Mouse (Mus musculus) limb, embryonic 12.5 days (tissue): ENCODE measurements around the gene Rnf10. TPM values are rescaled to one million over a fixed set of nuclear protein-coding genes. Genes with fewer than 3 reads are reported as not detected.

Experiments
- ATAC-seq: fragments of 200-750 bp; cut with Nextera tagmentation; 2 replicates; pipeline ENCODE4 v1.8.0; 2017; ENCODE audit warnings: low read depth, moderate TSS enrichment; ENCODE audit not compliant: insufficient number of reproducible peaks, insufficient read depth, low FRiP score, low TSS enrichment
- H3K27ac ChIP-seq: fragments of 300-500 bp; sonication (generic); 2 replicates; pipeline ENCODE4 v1.5.1; 2016; ENCODE audit warnings: mild to moderate bottlenecking, moderate library complexity
- H3K27me3 ChIP-seq: fragments of 300-500 bp; sonication (generic); 2 replicates; pipeline ENCODE4 v1.6.1; 2016; ENCODE audit warnings: mild to moderate bottlenecking, moderate library complexity
- H3K36me3 ChIP-seq: fragments of 300-500 bp; sonication (generic); 2 replicates; pipeline ENCODE4 v1.6.1; 2016; ENCODE audit warnings: mild to moderate bottlenecking, moderate library complexity
- H3K4me1 ChIP-seq: fragments of 300-500 bp; sonication (generic); replicated peaks from 2 replicates; pipeline ENCODE4 v1.6.1; 2016
- H3K4me2 ChIP-seq: fragments of 300-500 bp; sonication (generic); 2 replicates; pipeline ENCODE4 v1.6.1; 2016; ENCODE audit warnings: mild to moderate bottlenecking, moderate library complexity
- H3K4me3 ChIP-seq: fragments of 300-500 bp; sonication (generic); replicated peaks from 2 replicates; pipeline ENCODE4 v1.5.1; 2016; ENCODE audit warnings: mild to moderate bottlenecking
- H3K9ac ChIP-seq: fragments of 300-500 bp; sonication (generic); replicated peaks from 2 replicates; pipeline ENCODE4 v1.6.1; 2016; ENCODE audit warnings: mild to moderate bottlenecking, moderate library complexity
- H3K9me3 ChIP-seq: fragments of 300-500 bp; sonication (generic); 2 replicates; pipeline ENCODE4 v1.6.1; 2016; ENCODE audit warnings: mild to moderate bottlenecking, moderate library complexity
- WGBS: fragments of 180-500 bp; shearing (Covaris S2); methylation state at CpG from one replicate; pipeline ENCODE4 v1.1.7; 2016; 5-methylcytosine and 5-hydroxymethylcytosine counted together
- polyA plus RNA-seq: library from polyadenylated mRNA; unstranded; fragments of >200 nt; fragmentation: Nextera tagmentation; extraction: Ambion mirVana; gene quantifications from 2 replicates; pipeline ENCODE4 v1.2.1, GENCODE M21; 2016

Gene Rnf10
- polyA plus RNA-seq, 1 experiment from 2014 or later, result 184 TPM

DNA sequence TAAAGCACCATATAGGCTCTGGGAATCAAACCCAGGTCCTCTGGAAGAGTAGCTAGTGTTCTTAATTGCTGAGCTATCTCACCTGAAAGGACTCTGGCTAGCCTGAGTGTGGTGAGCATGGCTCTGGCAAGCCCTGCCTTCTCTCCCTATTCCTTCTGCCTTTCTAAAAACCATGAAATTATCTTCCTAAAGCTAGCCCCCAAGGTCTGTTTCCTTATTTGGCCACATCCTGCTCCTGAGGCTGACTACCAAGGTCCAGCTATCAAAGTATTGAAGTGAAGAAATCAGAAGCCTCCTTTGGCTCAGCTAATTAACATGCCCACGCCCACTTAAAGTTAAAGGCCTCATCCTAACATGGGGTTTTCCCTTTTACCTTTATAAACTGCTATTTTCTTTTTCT lies 2.1 kb upstream of the Rnf10 start:
- Histone ChIP-seq H3K4me2 (no peak overlapping the region), H3K27me3 (no peaks in the 10 kb centered on the region), H3K4me1 (peaks cover 17% of the 10 kb centered on the region), H3K9me3 (no peaks in the 10 kb centered on the region), H3K36me3 (peaks cover 4% of the 10 kb centered on the region; the same call in 1 of the 2 replicates), H3K4me3 (no peak overlapping the region), H3K9ac (no peak overlapping the region; the same call in 1 of the 2 replicates), H3K27ac (no peak overlapping the region)
- no peak for ATAC-seq
- 89% methylated on average over 1 of the region's 1 CpGs for whole genome bisulfite sequencing

DNA sequence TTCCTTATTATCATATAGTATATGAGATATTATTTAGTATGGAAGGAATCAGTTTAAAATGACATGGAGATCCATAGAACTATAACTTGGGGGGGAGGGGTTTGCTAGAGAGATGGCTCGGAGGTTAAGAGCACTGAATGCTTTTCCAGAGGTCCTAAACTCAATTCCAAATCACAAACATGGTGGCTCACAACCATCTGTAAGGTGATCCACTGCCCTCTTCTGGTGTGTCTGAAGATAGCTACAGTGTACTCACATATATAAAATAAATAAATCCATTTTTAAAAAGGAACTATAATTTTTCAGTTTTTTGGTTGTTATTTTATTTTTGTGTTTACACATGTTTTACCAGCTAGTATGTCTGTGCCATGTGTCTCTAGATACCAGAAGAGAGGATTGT lies 1.7 kb upstream of the Rnf10 start:
- Histone ChIP-seq H3K4me3 (no peak overlapping the region), H3K4me1 (peaks cover 21% of the 10 kb centered on the region), H3K9ac (no peak overlapping the region), H3K27ac (no peak overlapping the region), H3K9me3 (no peaks in the 10 kb centered on the region), H3K36me3 (peaks cover 9% of the 10 kb centered on the region; the same call in 1 of the 2 replicates), H3K27me3 (no peaks in the 10 kb centered on the region), H3K4me2 (no peak overlapping the region)
- no peak for ATAC-seq
- 75% methylated on average over 1 of the region's 1 CpGs for WGBS

DNA sequence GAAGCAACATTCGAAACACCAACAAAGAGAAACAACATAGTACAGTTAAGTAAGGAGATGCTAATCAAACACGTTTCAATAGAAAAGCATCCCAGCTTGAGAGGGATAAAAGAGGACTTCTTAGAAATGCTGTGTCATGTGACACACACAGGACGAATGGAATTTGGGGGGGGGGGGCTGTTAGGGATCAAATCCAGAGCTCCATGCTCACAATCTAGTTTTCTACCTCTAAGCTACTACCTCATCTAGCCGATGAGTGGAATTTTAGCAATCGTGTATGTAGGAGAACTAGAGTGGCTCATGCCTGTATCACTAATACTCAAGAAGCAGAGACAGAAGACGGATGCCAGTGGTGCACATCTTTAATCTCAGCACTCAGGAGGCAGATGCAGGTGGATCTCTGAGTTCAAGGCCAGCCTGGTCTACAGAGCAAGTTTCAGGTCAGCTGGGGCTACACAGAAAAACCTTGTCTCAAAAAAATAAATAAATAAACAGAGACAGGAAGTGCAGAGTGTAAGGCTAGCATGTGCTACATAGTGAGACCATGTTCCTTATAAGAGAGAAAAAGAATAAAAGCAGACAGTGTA lies 944 bp upstream of the Rnf10 start:
- Histone ChIP-seq H3K4me3 (no peak overlapping the region; the same call in 1 of the 2 replicates), H3K4me2 (peak overlapping the region; percentile 54), H3K27ac (peak overlapping the region; percentile 70; the same call in 1 of the 2 replicates), H3K9me3 (no peaks in the 10 kb centered on the region), H3K36me3 (peaks cover 15% of the 10 kb centered on the region; the same call in 1 of the 2 replicates), H3K9ac (no peak overlapping the region; the same call in 1 of the 2 replicates), H3K27me3 (no peaks in the 10 kb centered on the region), H3K4me1 (peaks cover 25% of the 10 kb centered on the region)
- ATAC-seq, result no peak
- WGBS, result 76% methylated on average over 6 of the region's 6 CpGs

DNA sequence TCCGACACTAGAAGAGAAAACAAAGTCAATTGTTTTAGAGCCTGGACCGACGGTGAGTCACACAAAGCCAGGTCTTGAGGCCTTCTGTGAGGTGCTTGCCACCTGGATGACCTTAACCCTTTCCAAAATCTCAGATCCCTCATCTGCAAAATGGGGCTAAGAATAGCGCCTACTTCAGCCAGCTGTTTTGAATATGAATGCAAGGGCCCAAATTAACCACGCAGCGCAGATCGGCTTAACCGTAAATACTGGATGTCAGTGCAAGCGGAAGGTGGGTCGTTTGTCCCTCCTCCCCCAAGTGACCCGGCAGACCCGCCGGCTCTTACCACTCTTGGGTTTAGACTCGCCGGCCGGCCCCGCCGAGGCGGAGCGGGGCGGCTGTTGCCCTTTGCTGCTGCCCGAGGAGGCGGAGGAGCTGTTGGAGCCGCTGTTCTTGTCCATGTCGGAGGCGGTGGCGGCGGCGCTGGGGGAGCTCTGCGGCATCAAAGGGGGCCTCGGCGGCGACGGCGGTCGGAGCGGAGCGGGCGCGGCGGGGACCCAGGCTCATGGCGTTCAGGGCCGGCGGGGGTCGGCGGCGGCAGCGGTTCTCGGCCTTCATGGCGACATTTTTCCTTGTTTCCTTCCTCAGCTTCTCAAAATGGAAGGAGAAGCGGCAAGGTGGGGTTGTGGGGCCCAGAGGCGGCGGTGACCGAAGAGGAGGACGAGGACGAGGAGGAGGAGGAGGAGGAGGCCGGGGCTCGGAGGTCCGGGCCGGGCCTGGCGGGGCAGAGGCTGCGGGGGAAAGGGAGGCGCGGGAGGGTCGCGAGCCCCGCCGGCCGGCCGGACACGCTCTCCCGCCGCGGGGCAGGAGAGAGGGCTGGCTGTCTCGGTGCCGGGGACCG lies 527 bp downstream of the Rnf10 start:
- H3K9ac ChIP-seq, result peak overlapping the region; percentile 97
- H3K27ac ChIP-seq, result peak overlapping the region; percentile 82
- H3K4me1 ChIP-seq, result peaks cover 25% of the 10 kb centered on the region
- H3K36me3 ChIP-seq, result peaks cover 21% of the 10 kb centered on the region; the same call in 1 of the 2 replicates
- WGBS, result under 1% methylated on average over 71 of the region's 77 CpGs
- no peaks in the 10 kb centered on the region for H3K27me3 ChIP-seq
- peak overlapping the region; percentile 100 for H3K4me3 ChIP-seq
- no peak for ATAC-seq
- no peaks in the 10 kb centered on the region for H3K9me3 ChIP-seq
- H3K4me2 ChIP-seq, result peak overlapping the region; percentile 67

DNA sequence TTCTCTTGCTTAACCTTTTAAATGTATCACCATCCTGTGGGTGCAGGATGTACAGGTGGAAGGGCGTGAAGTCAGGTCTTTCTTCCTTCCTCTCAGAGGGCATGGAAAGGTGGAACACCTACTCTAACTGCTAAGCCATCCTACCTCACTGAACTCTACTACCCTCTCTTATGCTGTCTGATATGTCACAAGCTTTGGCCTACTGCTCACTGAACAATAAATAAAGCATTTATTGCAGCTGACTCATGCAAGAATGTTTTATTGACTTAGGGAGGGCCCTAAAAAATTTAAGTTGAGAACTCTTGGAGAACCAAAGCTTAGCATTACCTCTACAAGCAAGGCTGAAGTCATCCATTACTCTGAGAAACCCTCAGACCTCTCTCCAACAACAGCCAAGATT lies 2.7 kb downstream of the Rnf10 start:
- 100% methylated on average over 1 of the region's 1 CpGs for WGBS
- Histone ChIP-seq H3K27me3 (no peaks in the 10 kb centered on the region), H3K27ac (no peak overlapping the region), H3K4me1 (peaks cover 32% of the 10 kb centered on the region), H3K4me2 (peak overlapping the region; percentile 67), H3K9ac (no peak overlapping the region), H3K4me3 (peak overlapping the region; percentile 100; the same call in 1 of the 2 replicates), H3K36me3 (peaks cover 38% of the 10 kb centered on the region), H3K9me3 (no peaks in the 10 kb centered on the region)
- no peak for ATAC-seq

- no peak for ATAC-seq
- peaks cover 46% of the 10 kb centered on the region for H3K36me3 ChIP-seq
- WGBS, result 67% methylated on average over 3 of the region's 3 CpGs
These were observed 4.4 kb downstream of the Rnf10 start for GRCm38 (mm10) chr5:115268266-115268665.

GRCm38 (mm10) chr5:115267469-115268045 lies 5.1 kb downstream of the Rnf10 start:
- Histone ChIP-seq H3K36me3 (peaks cover 53% of the 10 kb centered on the region), H3K9me3 (no peaks in the 10 kb centered on the region), H3K9ac (no peak overlapping the region), H3K27me3 (no peaks in the 10 kb centered on the region), H3K4me1 (peaks cover 32% of the 10 kb centered on the region), H3K4me3 (no peak overlapping the region), H3K27ac (peak overlapping the region; percentile 51; the same call in 1 of the 2 replicates), H3K4me2 (no peak overlapping the region)
- no peak for ATAC-seq
- 86% methylated on average over 3 of the region's 3 CpGs for WGBS

More at GRCm38 (mm10) chr5:115268266-115268665, 4.4 kb downstream of the Rnf10 start:
- H3K9me3 ChIP-seq, result no peaks in the 10 kb centered on the region
- no peak overlapping the region for H3K4me2 ChIP-seq
- H3K27me3 ChIP-seq, result no peaks in the 10 kb centered on the region
- H3K27ac ChIP-seq, result no peak overlapping the region
- H3K4me1 ChIP-seq, result peaks cover 32% of the 10 kb centered on the region
- H3K4me3 ChIP-seq, result no peak overlapping the region
- H3K9ac ChIP-seq, result no peak overlapping the region

DNA sequence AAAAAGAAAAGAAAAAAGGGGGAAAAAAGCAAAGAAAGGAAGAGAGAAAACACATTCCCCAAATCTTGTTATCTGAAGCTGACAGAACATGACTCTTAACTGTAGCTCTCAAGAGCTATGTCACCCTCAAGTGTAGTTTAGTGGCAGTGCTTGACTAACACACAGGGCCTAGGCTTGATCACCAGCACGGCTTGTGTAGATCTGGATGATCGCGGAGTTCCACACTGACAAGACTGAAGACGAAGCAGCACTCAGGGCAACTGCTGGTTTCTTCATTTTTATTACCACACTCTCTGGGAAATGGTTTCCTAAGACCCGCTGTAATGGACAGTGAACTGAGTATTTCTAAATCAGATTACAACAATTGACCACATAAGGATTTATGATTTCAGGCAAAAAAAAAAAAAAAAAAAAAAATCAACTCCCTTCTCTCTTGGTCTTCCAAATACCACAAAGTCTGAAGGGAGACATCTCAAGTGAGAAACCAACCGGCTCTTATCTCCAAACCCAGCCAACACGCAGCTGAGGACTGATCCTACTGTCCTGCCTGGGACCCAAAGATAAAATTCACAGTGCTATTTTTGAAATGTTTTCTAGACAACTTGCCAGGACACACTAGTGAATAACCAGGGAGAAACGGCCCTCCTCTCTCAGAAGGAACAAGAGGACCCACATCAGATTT lies 5.8 kb downstream of the Rnf10 start:
- no peaks in the 10 kb centered on the region for H3K27me3 ChIP-seq
- peaks cover 32% of the 10 kb centered on the region for H3K4me1 ChIP-seq
- H3K36me3 ChIP-seq, result peaks cover 58% of the 10 kb centered on the region
- 91% methylated on average over 8 of the region's 8 CpGs for WGBS
- H3K9me3 ChIP-seq, result no peaks in the 10 kb centered on the region
- H3K9ac ChIP-seq, result no peak overlapping the region
- H3K27ac ChIP-seq, result peak overlapping the region; percentile 51; the same call in 1 of the 2 replicates
- no peak for ATAC-seq
- no peak overlapping the region for H3K4me3 ChIP-seq
- H3K4me2 ChIP-seq, result no peak overlapping the region

- 90% methylated on average over 5 of the region's 5 CpGs for WGBS
- no peak for ATAC-seq
- Histone ChIP-seq H3K4me2 (no peak overlapping the region), H3K9ac (no peak overlapping the region), H3K4me3 (no peak overlapping the region), H3K27me3 (no peaks in the 10 kb centered on the region), H3K4me1 (peaks cover 30% of the 10 kb centered on the region), H3K9me3 (no peaks in the 10 kb centered on the region), H3K36me3 (peaks cover 61% of the 10 kb centered on the region), H3K27ac (peak overlapping the region; percentile 67; the same call in 1 of the 2 replicates)
These were observed 6.4 kb downstream of the Rnf10 start for GRCm38 (mm10) chr5:115266340-115266739.

GRCm38 (mm10) chr5:115262502-115263291 lies 10.0 kb downstream of the Rnf10 start:
- no peak for ATAC-seq
- H3K36me3 ChIP-seq, result peaks cover 76% of the 10 kb centered on the region
- no peaks in the 10 kb centered on the region for H3K27me3 ChIP-seq
- no peaks in the 10 kb centered on the region for H3K9me3 ChIP-seq
- no peak overlapping the region for H3K4me3 ChIP-seq
- no peak overlapping the region for H3K27ac ChIP-seq
- no peak overlapping the region for H3K4me2 ChIP-seq
- 90% methylated on average over 14 of the region's 14 CpGs for WGBS
- H3K9ac ChIP-seq, result no peak overlapping the region; the same call in 1 of the 2 replicates
- peaks cover 7% of the 10 kb centered on the region; the same call in 1 of the 2 replicates for H3K4me1 ChIP-seq
